Mouse (Mus musculus): ENCODE results near the gene Btg2. TPM values are rescaled to one million over a fixed set of nuclear protein-coding genes. Genes with fewer than 3 reads are reported as not detected.

Btg2 gene
- total RNA-seq, 2 experiments from 2014 or later = 25.6 to 27.8 TPM

DNA sequence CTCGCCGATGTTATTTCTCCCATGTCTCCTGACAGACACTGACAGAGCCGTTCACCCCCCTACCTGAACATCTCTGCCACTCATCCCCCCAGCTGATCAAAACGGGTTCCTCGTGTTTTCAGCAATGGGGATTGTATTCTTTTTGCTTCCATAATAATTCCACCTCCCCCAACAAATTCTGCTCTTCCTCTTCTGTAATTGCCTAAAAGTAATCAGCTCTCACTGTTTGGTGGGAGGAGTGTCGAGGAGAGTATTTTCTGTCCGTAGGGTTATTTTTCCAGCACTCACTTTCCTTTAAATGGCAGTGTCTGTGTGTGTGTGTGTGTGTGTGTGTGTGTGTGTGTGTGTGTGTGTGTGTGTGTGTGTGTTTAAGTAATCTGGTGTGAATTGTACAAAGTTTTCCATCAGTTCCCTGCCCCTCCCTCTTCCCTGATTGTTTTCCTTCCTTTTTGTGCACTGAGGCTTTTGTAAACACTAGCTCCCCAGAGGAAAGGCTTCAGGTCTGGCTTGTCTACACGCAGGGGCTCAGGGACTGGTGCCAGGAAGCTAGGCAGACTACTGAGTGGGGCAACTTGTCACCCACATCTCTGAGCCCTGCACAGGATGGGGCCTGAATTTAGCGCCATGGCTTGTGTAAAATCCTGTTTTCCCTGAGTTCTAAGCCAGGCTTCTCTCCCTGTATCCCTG lies 700 bp upstream of the Btg2 start:
- DNase-seq (ENCODE audit: low spot score in 2 of 2) = no peak

DNA sequence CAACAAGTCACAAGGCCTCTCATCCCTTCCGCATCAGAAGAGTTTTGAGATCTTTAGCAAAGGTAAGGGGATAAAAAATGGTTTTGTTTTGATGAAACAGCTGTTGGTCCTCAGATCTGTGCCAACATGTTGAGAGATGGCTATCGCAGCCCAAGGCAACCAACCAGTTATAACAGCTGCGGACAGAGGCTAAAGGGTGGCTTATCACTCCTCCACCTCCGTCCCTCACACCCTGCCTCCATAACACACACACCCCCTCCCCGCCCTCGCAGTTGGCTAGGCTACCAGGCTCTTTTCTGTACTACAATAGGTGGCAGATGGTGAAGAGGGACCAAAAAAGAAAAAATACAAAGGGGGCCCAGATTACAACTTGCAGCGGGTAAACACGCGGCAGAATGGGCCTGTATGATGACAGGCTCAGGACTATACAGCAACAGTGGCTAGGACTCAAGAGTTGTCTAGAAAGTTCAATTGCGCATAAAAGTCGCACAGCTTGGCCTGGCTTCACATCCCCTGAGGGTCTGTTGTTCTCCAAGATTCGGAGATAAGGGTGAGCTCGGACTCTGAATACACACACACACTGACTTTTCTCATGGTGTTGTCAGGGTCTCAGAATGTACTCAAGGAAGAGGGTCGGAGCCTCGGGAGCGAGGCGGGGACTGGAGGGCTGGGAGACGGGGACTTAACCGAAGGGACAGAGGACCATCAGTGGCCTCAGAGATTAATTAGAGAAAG lies 692 bp downstream of the Btg2 start:
- DNase-seq (ENCODE audit: low spot score in 2 of 2) = no peak

DNA sequence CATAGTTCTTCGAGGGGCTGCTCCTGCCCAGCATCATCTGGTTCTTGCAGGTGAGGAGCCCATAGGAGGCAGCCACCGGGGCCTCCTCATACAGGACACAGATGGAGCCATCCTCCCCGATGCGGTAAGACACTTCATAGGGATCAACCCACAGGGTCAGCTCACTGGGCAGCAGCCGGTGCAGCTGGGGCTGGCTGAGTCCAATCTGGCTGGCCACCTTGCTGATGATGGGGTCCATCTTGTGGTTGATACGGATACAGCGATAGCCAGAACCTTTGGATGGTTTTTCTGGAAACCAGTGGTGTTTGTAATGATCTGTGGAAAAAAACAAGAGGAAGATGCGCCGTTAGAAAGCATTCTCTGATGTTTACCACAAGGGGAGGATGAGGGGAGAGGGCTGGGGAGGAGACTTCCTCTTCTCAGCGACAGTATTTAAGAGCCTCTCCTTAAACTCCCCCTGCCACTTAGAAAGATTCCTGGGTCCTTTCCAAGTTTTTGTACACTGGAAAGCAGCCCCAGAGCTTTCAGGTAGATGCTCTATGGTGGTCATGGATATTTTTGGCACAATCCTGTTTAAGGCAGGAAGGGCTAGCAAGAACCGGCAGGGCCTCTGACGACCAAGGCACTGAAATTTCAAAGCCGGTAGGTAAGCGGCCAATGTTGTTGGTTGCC lies 1.4 kb downstream of the Btg2 start:
- DNase-seq (ENCODE audit: low spot score in 2 of 2) = no peak

- DNase-seq (ENCODE audit: low spot score in 2 of 2) = no peak
Observed at GRCm38 (mm10) chr1:134076789-134077188, 2.1 kb downstream of the Btg2 start.

- DNase-seq (ENCODE audit: low spot score in 2 of 2) = no peak
Observed at GRCm38 (mm10) chr1:134075532-134075931, 3.4 kb downstream of the Btg2 start.

DNA sequence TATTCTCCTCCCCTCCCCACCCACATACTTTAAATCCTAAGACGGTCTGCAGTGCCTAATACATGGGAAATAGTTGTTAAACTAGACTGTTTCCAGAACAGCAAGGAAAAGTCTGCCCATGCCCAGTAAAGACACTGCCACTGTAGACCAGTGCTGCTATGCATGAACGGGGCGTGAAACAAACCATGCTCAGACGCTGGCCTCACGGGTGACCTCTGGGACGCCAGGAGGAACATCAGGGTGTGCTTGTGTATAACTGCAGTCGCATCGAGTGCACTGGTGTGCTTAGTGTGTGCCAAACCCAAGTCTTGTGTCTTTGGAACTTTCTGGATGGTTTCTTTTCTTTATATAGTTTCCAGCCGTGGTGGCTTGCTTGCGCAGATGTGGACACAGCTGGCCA lies 4.3 kb downstream of the Btg2 start:
- no peak for DNase-seq (ENCODE audit: low spot score in 2 of 2)

- DNase-seq (ENCODE audit: low spot score in 2 of 2) = no peak
Observed at GRCm38 (mm10) chr1:134074184-134074583, 4.7 kb downstream of the Btg2 start.

GRCm38 (mm10) chr1:134073658-134074057 lies 5.3 kb downstream of the Btg2 start:
- DNase-seq (ENCODE audit: low spot score in 2 of 2) = no peak

GRCm38 (mm10) chr1:134073061-134073564 lies 5.8 kb downstream of the Btg2 start:
- no peak for DNase-seq (ENCODE audit: low spot score in 2 of 2)

- DNase-seq (ENCODE audit: low spot score in 2 of 2) = no peak
Observed at GRCm38 (mm10) chr1:134071411-134072018, 7.4 kb downstream of the Btg2 start.

DNA sequence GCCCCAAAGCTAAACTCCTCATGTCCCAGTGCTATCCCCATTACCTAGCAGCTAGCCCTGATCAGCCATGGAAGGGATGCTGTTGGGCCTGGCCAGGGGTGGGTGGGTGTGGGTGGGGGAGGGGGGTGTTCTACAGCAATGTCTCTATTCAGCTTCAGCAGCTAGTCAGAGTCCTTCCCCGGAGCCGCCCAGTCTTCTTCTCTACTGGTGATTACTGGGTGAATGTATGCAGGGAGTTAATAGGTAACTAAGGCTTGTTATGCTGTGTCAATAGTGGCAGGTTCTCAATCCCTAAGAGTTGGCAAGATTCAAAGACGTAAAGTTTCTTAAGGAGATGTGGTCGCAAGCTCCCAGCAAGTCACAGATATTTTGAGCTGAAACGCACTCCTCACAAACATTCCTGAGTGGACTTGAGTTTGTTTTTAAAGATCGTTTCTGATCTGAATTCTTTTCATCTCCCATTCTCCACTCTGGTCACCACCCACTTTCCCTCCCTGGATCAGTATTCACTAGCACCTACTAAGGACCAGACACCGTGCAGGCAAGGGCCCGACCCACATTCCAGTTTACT lies 8.7 kb downstream of the Btg2 start:
- DNase-seq (ENCODE audit: low spot score in 2 of 2) = no peak

- DNase-seq (ENCODE audit: low spot score in 2 of 2) = no peak
Observed at GRCm38 (mm10) chr1:134067143-134067619, 11.7 kb downstream of the Btg2 start.

- DNase-seq (ENCODE audit: low spot score in 2 of 2) = no peak
Observed at GRCm38 (mm10) chr1:134066554-134066953, 12.4 kb downstream of the Btg2 start.

DNA sequence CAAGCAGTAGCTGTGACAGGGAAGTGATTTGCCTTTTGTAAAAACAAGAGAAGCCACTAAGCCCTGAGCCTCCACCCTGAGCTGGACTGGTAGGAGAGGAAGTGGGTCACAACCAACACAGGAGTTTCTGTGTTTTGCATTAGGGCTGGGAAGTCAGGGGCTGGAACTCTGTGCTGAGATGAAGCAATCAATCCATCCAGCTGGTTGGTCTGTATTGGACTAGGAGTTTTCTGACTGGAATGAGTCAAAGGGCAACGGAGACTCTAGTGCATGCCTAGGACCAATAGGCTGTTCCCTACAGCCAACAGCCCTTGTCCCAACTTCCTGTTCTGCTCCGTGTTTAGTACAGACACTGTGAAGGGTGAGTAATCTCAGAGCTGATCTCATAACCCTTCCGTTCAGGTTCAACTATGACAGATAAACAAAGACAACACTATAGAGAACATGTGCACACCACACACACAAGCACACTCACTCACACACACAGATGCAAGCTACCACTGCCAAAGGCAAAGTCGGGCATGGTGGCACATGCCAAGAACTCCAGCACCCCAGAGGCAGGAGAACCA lies 13.6 kb downstream of the Btg2 start:
- DNase-seq (ENCODE audit: low spot score in 2 of 2) = no peak

- no peak for DNase-seq (ENCODE audit: low spot score in 2 of 2)
Observed at GRCm38 (mm10) chr1:134064296-134064831, 14.6 kb downstream of the Btg2 start.

DNA sequence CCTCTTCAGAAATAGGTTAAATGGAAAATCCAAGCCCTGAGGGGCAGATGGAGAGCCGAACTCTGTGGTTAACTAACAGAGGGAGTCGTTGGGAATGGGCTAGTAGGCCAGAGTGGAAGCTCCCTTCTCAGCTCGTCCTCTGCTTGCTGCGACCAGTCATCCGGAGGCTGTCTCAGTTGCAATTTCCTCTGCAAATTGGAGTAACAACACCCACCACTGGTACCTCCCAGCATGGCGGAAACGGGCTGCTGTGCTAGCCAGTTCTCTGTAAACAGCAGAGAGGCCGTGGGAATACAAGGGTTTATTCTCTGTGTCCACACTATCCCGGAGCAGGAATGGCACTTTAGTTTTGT lies 15.2 kb downstream of the Btg2 start:
- no peak for DNase-seq (ENCODE audit: low spot score in 2 of 2)

- peak in 1 of 2 experiments; percentile 28 for DNase-seq (ENCODE audit: low spot score in 2 of 2)
Observed at GRCm38 (mm10) chr1:134063086-134063772, 15.7 kb downstream of the Btg2 start.

DNA sequence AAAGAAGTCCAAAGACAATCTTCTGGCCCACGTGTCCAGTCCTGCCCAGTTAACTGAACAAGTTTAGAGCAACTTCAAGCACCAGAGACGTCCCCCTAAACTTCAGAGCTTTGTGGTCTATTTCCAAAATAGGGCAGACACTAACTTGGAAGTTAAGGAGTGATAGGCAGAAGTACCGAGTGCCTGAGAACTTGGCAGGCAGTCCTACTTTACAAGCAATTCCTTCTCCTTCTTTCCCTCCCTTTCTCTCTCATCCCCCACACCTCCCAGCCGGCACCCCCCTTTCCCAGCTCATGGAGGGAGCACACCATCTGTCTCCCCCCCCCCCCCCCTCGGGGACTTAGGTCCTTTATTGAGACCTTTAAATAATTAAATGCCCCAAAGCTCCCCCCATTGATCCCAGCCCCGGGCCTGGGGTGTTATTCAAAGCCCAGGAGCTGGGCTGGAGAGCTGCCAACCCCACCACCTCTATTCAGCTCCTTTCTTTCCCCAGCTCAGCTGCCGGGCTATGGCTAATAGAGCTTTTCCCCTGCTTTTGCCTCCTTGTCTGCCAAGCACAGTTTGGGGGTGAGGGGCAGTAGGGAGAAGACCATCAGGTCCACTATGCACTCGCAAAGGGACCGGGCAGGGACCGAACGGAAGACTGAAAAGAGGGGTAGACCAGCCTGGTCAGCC lies 16.4 kb downstream of the Btg2 start:
- DNase-seq (ENCODE audit: low spot score in 2 of 2) = no peak

DNA sequence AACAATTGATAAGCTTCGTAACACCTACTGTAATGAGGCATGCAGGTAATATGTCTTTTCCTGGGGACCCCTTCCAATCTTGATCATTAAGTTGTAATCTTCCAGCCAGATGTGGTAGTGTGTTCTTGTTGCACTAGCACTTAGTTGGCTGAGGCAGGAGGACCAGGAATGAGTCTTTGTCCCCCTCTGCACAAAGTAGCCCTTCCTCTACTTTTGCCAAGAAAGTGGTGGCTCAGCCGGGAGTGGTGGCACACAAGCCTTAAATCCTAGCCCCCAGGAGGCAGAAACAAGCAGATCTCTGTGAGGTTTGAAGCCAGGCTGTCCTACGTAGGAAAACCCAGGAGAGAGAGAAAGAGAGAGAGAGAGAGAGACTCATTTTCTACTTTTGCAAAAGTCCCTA lies 17.0 kb downstream of the Btg2 start:
- DNase-seq (ENCODE audit: low spot score in 2 of 2) = no peak

Measured in adrenal gland, postnatal 4 days (tissue).